Mouse (Mus musculus): Measurements from ENCODE around the gene Rsrc1. TPM values are rescaled to one million over a fixed set of nuclear protein-coding genes. Genes with fewer than 3 reads are reported as not detected.
"Not testable (repeated sequence)": the region's sequence is repeated elsewhere in the genome, so short reads cannot be mapped to it uniquely, and the experiment has no call there.

Gene Rsrc1
- polyA plus RNA-seq, 1 experiment: 0.95 TPM

- 97% methylated on average over 1 of the region's 1 CpGs for WGBS
- H3K4me3 ChIP-seq (ENCODE audit: low read depth, low read length): no peak overlapping the region
- no peaks in the 10 kb centered on the region for H3K36me3 ChIP-seq (ENCODE audit: control insufficient read depth, insufficient read depth, low read length)
- TF ChIP-seq POLR2A (IDR thresholded peaks at IDR 0.05; ENCODE audit: low read depth, low read length) (no peak), CTCF (IDR thresholded peaks at IDR 0.05; ENCODE audit: extremely low read depth, insufficient read length, insufficient replicate concordance, low read depth, low read length) (no peak)
- H3K27ac ChIP-seq (ENCODE audit: insufficient read depth, low read depth, low read length): no peak overlapping the region
- H3K27me3 ChIP-seq (ENCODE audit: control insufficient read depth, insufficient read depth, low read length): no peaks in the 10 kb centered on the region
- peaks cover 4% of the 10 kb centered on the region; the same call in 1 of the 2 replicates for H3K4me1 ChIP-seq (ENCODE audit: control insufficient read depth, insufficient read depth, insufficient read length, low read length)
These were observed 165.1 kb downstream of the Rsrc1 start for GRCm38 (mm10) chr3:67146280-67146679.

GRCm38 (mm10) chr3:67147246-67147645 lies 166.1 kb downstream of the Rsrc1 start:
- Histone ChIP-seq H3K27me3 (ENCODE audit: control insufficient read depth, insufficient read depth, low read length) (no peaks in the 10 kb centered on the region), H3K36me3 (ENCODE audit: control insufficient read depth, insufficient read depth, low read length) (no peaks in the 10 kb centered on the region), H3K4me1 (ENCODE audit: control insufficient read depth, insufficient read depth, insufficient read length, low read length) (peaks cover 4% of the 10 kb centered on the region; the same call in 1 of the 2 replicates), H3K4me3 (ENCODE audit: low read depth, low read length) (no peak overlapping the region), H3K27ac (ENCODE audit: insufficient read depth, low read depth, low read length) (no peak overlapping the region)
- TF ChIP-seq POLR2A (IDR thresholded peaks at IDR 0.05; ENCODE audit: low read depth, low read length): no peak
- TF ChIP-seq CTCF (IDR thresholded peaks at IDR 0.05; ENCODE audit: extremely low read depth, insufficient read length, insufficient replicate concordance, low read depth, low read length): no peak
- 91% methylated on average over 3 of the region's 3 CpGs for WGBS

GRCm38 (mm10) chr3:67197179-67197578 lies 216.0 kb downstream of the Rsrc1 start:
- TF ChIP-seq CTCF (IDR thresholded peaks at IDR 0.05; ENCODE audit: extremely low read depth, insufficient read length, insufficient replicate concordance, low read depth, low read length): no peak
- TF ChIP-seq POLR2A (IDR thresholded peaks at IDR 0.05; ENCODE audit: low read depth, low read length): no peak
- Histone ChIP-seq H3K27ac (ENCODE audit: insufficient read depth, low read depth, low read length) (no peak overlapping the region), H3K36me3 (ENCODE audit: control insufficient read depth, insufficient read depth, low read length) (no peaks in the 10 kb centered on the region), H3K27me3 (ENCODE audit: control insufficient read depth, insufficient read depth, low read length) (no peaks in the 10 kb centered on the region), H3K4me3 (ENCODE audit: low read depth, low read length) (no peak overlapping the region), H3K4me1 (ENCODE audit: control insufficient read depth, insufficient read depth, insufficient read length, low read length) (no peaks in the 10 kb centered on the region)
- 33% methylated on average over 3 of the region's 3 CpGs for WGBS

- Histone ChIP-seq H3K27me3 (ENCODE audit: control insufficient read depth, insufficient read depth, low read length) (no peaks in the 10 kb centered on the region), H3K4me1 (ENCODE audit: control insufficient read depth, insufficient read depth, insufficient read length, low read length) (no peaks in the 10 kb centered on the region), H3K27ac (ENCODE audit: insufficient read depth, low read depth, low read length) (no peak overlapping the region), H3K36me3 (ENCODE audit: control insufficient read depth, insufficient read depth, low read length) (no peaks in the 10 kb centered on the region), H3K4me3 (ENCODE audit: low read depth, low read length) (no peak overlapping the region)
- TF ChIP-seq POLR2A (IDR thresholded peaks at IDR 0.05; ENCODE audit: low read depth, low read length): no peak
- no peak for TF ChIP-seq CTCF (IDR thresholded peaks at IDR 0.05; ENCODE audit: extremely low read depth, insufficient read length, insufficient replicate concordance, low read depth, low read length)
- 65% methylated on average over 1 of the region's 1 CpGs for WGBS
These were observed 231.9 kb downstream of the Rsrc1 start for GRCm38 (mm10) chr3:67213047-67213457.

DNA sequence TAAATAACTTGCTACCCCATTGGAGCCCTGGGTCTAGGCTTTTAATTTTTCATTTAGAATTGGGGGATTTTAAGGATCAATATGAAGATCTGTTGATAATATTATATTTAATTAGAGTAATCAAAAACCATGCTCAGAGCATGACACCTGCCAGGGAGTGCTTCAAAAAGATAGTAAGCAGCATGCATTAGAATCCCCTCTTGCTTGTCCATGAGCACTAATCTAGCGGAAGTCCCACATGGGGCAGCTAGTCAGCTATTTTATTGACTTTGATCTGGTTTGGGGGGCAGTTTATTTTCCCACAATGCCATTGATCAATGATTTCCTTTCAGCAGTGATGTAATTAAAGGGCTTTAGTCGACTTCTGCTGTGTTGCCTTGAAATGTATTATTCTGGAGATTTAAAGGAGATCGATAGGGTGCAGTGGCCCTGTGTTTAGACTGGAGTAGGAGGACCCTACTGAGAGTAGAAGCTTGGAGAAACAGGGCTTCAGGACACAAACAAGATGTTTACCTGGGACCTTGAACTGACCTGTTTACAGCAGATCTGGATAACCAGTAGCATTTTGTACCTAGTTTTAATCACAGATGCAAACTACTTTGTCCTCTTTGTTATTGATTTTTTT lies 251.5 kb downstream of the Rsrc1 start:
- H3K27me3 ChIP-seq (ENCODE audit: control insufficient read depth, insufficient read depth, low read length): no peaks in the 10 kb centered on the region
- no peak overlapping the region for H3K4me3 ChIP-seq (ENCODE audit: low read depth, low read length)
- TF ChIP-seq CTCF (IDR thresholded peaks at IDR 0.05; ENCODE audit: extremely low read depth, insufficient read length, insufficient replicate concordance, low read depth, low read length) (no peak), POLR2A (IDR thresholded peaks at IDR 0.05; ENCODE audit: low read depth, low read length) (no peak)
- H3K36me3 ChIP-seq (ENCODE audit: control insufficient read depth, insufficient read depth, low read length): no peaks in the 10 kb centered on the region
- 72% methylated on average over 3 of the region's 3 CpGs for WGBS
- H3K4me1 ChIP-seq (ENCODE audit: control insufficient read depth, insufficient read depth, insufficient read length, low read length): no peaks in the 10 kb centered on the region
- H3K27ac ChIP-seq (ENCODE audit: insufficient read depth, low read depth, low read length): no peak overlapping the region

- WGBS: 87% methylated on average over 10 of the region's 10 CpGs
- not testable (repeated sequence) for H3K4me3 ChIP-seq (ENCODE audit: low read depth, low read length)
These were observed 261.3 kb downstream of the Rsrc1 start for GRCm38 (mm10) chr3:67242451-67242850.

DNA sequence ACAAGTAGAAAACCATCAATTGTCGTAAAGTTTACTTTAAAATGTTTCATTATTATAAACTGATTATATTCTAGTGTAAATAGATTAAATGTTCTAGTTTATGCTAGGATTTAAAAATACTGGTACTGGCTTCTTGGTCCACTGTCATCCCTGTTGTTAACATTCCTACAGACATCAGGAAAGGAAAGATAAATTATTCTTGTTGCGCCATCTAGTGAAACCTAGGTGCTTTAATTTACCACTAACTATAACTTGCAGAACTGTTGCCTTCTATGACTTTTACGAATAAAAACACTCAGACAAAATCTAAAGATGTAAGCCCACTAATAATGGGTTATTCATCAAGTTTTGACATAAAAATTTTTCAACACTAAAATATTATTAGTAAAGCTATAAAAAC lies 286.3 kb downstream of the Rsrc1 start:
- H3K27me3 ChIP-seq (ENCODE audit: control insufficient read depth, insufficient read depth, low read length): no peaks in the 10 kb centered on the region
- H3K4me1 ChIP-seq (ENCODE audit: control insufficient read depth, insufficient read depth, insufficient read length, low read length): no peaks in the 10 kb centered on the region
- WGBS: 62% methylated on average over 3 of the region's 3 CpGs
- no peaks in the 10 kb centered on the region for H3K36me3 ChIP-seq (ENCODE audit: control insufficient read depth, insufficient read depth, low read length)
- TF ChIP-seq POLR2A (IDR thresholded peaks at IDR 0.05; ENCODE audit: low read depth, low read length): no peak
- TF ChIP-seq CTCF (IDR thresholded peaks at IDR 0.05; ENCODE audit: extremely low read depth, insufficient read length, insufficient replicate concordance, low read depth, low read length): no peak
- no peak overlapping the region for H3K27ac ChIP-seq (ENCODE audit: insufficient read depth, low read depth, low read length)
- no peak overlapping the region for H3K4me3 ChIP-seq (ENCODE audit: low read depth, low read length)

More at GRCm38 (mm10) chr3:67242451-67242850, 261.3 kb downstream of the Rsrc1 start:
- H3K36me3 ChIP-seq (ENCODE audit: control insufficient read depth, insufficient read depth, low read length); H3K27ac ChIP-seq (ENCODE audit: insufficient read depth, low read depth, low read length); H3K27me3 ChIP-seq (ENCODE audit: control insufficient read depth, insufficient read depth, low read length); H3K4me1 ChIP-seq (ENCODE audit: control insufficient read depth, insufficient read depth, insufficient read length, low read length): not testable (repeated sequence)

Data from small intestine, adult 2 months (tissue).